Mouse (Mus musculus) hindbrain, embryonic 16.5 days (tissue): ENCODE data around the gene Txndc12. TPM values are rescaled to one million over a fixed set of nuclear protein-coding genes. Genes with fewer than 3 reads are reported as not detected.

Experiments used
- ATAC-seq: fragments of 200-750 bp; cut with Nextera tagmentation; 2 replicates; pipeline ENCODE4 v1.8.0; 2017; ENCODE audit warnings: moderate TSS enrichment, moderate library complexity
- H3K27ac ChIP-seq: fragments of 300-500 bp; sonication (generic); 2 replicates; pipeline ENCODE4 v1.5.1; 2014; ENCODE audit warnings: low read depth, mild to moderate bottlenecking, control low read depth, low read length, moderate library complexity
- H3K27me3 ChIP-seq: fragments of 300-500 bp; sonication (generic); replicated peaks from 2 replicates; pipeline ENCODE4 v1.6.1; 2014; ENCODE audit warnings: low read length; ENCODE audit not compliant: control insufficient read depth, insufficient read depth
- H3K36me3 ChIP-seq: fragments of 300-500 bp; sonication (generic); 2 replicates; pipeline ENCODE4 v1.6.1; 2014; ENCODE audit warnings: mild to moderate bottlenecking, low read length, moderate library complexity, mixed read lengths; ENCODE audit not compliant: control insufficient read depth, insufficient read depth
- H3K4me1 ChIP-seq: fragments of 300-500 bp; sonication (generic); 2 replicates; pipeline ENCODE4 v1.6.1; 2014; ENCODE audit warnings: low read depth, low read length; ENCODE audit not compliant: control insufficient read depth, insufficient read depth
- H3K4me2 ChIP-seq: fragments of 300-500 bp; sonication (generic); 2 replicates; pipeline ENCODE4 v1.6.1; 2014; ENCODE audit warnings: mild to moderate bottlenecking, low read length, control low read depth, moderate library complexity
- H3K4me3 ChIP-seq: fragments of 300-500 bp; sonication (generic); 2 replicates; pipeline ENCODE4 v1.5.1; 2014; ENCODE audit warnings: mild to moderate bottlenecking, low read length, control low read depth, moderate library complexity
- H3K9ac ChIP-seq: fragments of 300-500 bp; sonication (generic); 2 replicates; pipeline ENCODE4 v1.6.1; 2014; ENCODE audit warnings: low read depth, mild to moderate bottlenecking, control low read depth, low read length, moderate library complexity
- H3K9me3 ChIP-seq: fragments of 300-500 bp; sonication (generic); 2 replicates; pipeline ENCODE4 v1.6.1; 2014; ENCODE audit warnings: mild to moderate bottlenecking, low read length, moderate library complexity; ENCODE audit not compliant: control insufficient read depth
- WGBS: fragments of 180-500 bp; shearing (Covaris S2); extraction: QIAGEN DNeasy Blood & Tissue Kit; methylation state at CpG from one replicate; pipeline ENCODE4 v1.1.7; 2014; 5-methylcytosine and 5-hydroxymethylcytosine counted together
- polyA plus RNA-seq: library from polyadenylated mRNA; unstranded; fragments of >200 nt; fragmentation: Nextera tagmentation; extraction: Ambion mirVana; gene quantifications from 2 replicates; pipeline ENCODE4 v1.2.1, GENCODE M21; 2015

Txndc12 gene
- polyA plus RNA-seq, 1 experiment from 2014 or later = 70.4 TPM

DNA sequence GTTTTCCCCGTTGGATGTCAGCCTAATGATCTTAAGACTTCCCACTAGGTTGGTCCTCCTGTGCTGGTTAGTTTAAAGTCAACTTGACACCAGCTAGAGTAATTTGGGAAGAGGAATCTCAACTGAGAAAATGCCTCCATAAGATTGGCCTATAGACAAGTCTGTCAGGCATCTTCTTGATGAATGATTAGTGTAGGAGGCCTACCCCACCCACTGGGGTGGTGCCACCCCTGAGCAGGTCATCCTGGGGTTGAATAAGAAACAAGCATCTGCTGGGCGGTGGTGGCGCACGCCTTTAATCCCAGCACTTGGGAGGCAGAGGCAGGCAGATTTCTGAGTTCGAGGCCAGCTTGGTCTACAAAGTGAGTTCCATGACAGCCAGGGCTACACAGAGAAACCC lies 39.3 kb downstream of the Txndc12 start:
- Histone ChIP-seq H3K4me2 (no peak overlapping the region), H3K27me3 (no peaks in the 10 kb centered on the region), H3K4me1 (no peaks in the 10 kb centered on the region), H3K9ac (no peak overlapping the region), H3K4me3 (no peak overlapping the region), H3K27ac (no peak overlapping the region), H3K36me3 (no peaks in the 10 kb centered on the region), H3K9me3 (no peaks in the 10 kb centered on the region)
- ATAC-seq = no peak
- 91% methylated on average over 5 of the region's 5 CpGs for WGBS

DNA sequence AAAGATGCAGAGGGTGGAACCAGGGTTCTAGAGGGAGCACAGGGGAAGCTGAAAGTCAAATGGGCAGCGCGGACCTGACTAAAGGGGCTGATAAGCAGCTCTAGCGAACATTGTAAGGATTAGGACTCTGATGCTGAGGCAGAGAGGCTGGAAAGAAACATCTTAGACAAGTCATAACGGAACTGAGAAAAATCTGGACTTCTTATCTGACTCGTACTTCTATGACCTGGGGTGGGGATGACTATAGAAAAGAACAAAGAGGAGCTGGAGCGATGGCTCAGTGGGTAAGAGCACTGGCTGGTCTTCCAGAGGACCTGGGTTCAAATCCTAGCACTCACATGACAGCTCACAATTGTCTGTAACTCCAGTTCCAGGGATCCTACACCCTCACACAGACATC lies 43.5 kb downstream of the Txndc12 start:
- 80% methylated on average over 6 of the region's 6 CpGs for WGBS

DNA sequence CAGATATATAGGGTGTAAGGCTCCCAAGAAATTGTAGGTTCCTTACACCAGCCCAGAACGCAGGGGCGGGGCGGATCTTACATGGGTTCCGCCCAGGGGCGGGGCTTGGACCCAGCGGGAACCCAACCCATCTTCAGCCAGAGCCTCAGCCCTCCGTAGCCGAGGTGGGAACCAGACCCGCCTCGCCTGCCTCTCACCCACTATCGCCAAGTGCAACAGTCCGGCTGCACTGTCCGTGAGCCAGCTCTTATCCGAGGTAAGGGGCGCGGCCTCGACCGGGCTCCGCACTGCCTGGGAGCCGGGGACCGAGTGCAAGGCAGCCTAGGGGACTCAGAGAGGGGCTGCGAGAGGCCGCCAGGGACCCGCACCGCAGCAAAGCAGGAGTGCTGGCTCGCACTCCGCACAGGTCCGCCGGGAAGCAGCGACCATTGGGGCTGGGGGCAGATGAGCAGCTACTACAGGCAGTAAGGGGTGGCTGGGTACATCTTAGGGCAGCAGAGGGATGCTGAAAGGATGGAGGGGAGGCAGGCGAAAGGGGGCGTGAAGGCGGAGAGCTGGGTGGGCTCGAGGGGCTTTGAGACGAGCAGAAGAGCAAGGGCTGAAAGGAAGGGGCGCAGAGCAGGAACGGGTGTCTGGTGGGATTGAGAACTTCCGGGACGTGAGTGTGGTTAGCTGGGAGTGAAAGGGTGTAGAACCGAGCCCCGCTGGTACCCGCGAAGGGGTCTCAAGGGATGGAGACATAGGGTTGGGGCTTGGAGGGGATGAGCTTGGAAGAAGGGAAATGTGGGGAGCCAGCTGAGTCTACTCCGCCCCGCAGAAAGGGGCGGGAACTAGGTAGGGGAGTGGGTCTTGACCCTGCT lies 44.8 kb downstream of the Txndc12 start, which contains the start of gene Rab3b:
Rab3b (plus strand) TSS at position 101 of the 860 bp plus-strand sequence.
- Histone ChIP-seq H3K9ac (peak within 1 kb of the TSS; percentile 71), H3K27me3 (no peaks in the 10 kb centered on the region), H3K4me3 (peak within 1 kb of the TSS; percentile 56), H3K36me3 (no peaks in the 10 kb centered on the region), H3K27ac (peak within 1 kb of the TSS; percentile 26), H3K4me1 (no peaks in the 10 kb centered on the region; the same call in 1 of the 2 replicates), H3K4me2 (peak within 1 kb of the TSS; percentile 58), H3K9me3 (no peaks in the 10 kb centered on the region)
- under 1% methylated on average over 46 of the region's 46 CpGs for WGBS
- ATAC-seq = peak; percentile 94

More for the DNA sequence above, 43.5 kb downstream of the Txndc12 start:
- H3K4me3 ChIP-seq = no peak overlapping the region
- no peak overlapping the region for H3K9ac ChIP-seq
- H3K4me1 ChIP-seq = no peaks in the 10 kb centered on the region; the same call in 1 of the 2 replicates
- H3K4me2 ChIP-seq = no peak overlapping the region
- no peaks in the 10 kb centered on the region for H3K9me3 ChIP-seq
- no peak overlapping the region for H3K27ac ChIP-seq
- ATAC-seq = no peak
- H3K36me3 ChIP-seq = no peaks in the 10 kb centered on the region
- no peaks in the 10 kb centered on the region for H3K27me3 ChIP-seq

DNA sequence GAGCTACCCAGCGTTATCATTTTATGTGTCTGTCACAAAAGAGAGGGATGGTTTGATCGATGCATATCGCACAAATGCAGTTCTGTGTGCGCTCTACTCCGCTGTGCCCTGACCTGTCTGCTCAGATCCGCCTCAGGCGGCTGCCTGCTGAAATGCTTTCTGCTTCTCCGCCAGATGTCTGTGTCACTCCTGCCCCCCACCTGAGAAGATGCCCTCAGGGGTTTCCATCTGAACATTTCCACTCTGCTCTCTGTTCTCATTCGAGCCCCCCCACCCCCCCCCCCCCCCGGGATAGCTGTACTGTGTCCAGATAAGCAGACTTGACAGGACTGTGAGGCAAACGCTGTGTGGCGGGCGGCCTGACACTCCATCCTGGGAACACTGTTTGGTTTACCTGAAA lies 49.4 kb downstream of the Txndc12 start:
- WGBS = 50% methylated on average over 13 of the region's 13 CpGs
- Histone ChIP-seq H3K9me3 (no peaks in the 10 kb centered on the region), H3K4me2 (no peak overlapping the region), H3K9ac (no peak overlapping the region), H3K4me3 (no peak overlapping the region), H3K4me1 (no peaks in the 10 kb centered on the region; the same call in 1 of the 2 replicates), H3K27ac (no peak overlapping the region), H3K27me3 (no peaks in the 10 kb centered on the region), H3K36me3 (no peaks in the 10 kb centered on the region)
- ATAC-seq = no peak

DNA sequence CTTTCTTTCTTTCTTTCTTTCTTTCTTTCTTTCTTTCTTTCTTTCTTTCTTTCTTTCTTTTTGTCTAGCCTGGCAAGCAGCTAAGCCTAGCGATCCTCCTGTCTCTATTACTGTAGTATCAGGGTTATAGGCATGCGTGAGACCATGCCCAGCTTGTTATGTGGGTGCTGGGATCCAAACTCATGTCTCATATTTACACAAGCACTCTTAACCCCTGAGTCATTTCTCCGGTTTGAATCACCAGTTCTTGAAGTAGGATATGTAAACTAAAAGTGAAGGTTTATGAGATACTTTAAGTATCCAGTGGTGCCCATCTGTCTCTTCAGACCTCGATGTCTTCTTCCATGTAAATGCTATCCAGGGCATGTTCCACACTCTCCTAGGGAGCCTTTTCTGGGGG lies 53.1 kb downstream of the Txndc12 start:
- Histone ChIP-seq H3K4me1 (no peaks in the 10 kb centered on the region), H3K27me3 (no peaks in the 10 kb centered on the region), H3K27ac (no peak overlapping the region), H3K4me2 (no peak overlapping the region), H3K36me3 (no peaks in the 10 kb centered on the region), H3K9me3 (no peaks in the 10 kb centered on the region), H3K4me3 (no peak overlapping the region), H3K9ac (no peak overlapping the region)
- WGBS = 97% methylated on average over 4 of the region's 4 CpGs
- ATAC-seq = no peak

DNA sequence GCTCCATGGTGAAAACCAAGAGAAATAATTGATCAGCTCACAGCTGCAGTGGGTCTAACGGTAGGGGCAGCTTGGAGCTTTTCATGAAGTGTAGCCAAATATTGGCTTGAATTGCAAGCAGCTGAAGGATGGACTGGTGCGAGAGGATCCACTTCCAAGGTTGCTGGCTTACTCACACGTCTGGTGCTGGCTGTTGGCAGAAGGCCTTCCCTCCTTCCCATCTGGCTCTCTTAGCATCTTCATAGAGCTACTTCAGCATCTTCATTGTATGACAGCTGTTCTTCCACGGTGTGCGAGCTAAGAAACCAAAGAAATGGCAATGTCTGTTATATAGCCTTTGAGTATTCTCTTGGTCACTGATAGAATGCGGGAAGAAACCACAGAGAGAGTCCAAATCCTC lies 56.5 kb downstream of the Txndc12 start:
- no peak for ATAC-seq
- H3K4me2 ChIP-seq = no peak overlapping the region
- 74% methylated on average over 6 of the region's 6 CpGs for WGBS

DNA sequence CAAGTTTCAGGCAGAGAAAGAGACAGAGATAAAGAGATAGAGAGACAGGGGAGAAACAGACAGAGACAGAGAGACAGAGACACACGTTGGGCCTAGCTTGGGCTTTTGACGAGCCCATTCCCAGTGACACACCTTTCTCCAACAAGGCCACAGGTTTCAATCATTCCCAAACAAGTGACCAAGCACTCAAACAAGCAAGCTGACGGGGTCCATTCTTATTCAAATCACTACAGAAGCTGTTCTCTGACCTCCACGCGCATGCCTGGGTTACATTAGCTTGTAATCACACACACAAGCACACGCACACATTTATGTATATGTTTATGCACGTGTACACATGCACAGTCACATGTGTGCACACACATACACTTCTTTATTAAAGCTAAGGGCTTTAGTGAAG lies 66.0 kb downstream of the Txndc12 start:
- no peak overlapping the region for H3K27ac ChIP-seq
- H3K4me1 ChIP-seq = no peaks in the 10 kb centered on the region
- H3K4me3 ChIP-seq = no peak overlapping the region
- no peaks in the 10 kb centered on the region for H3K27me3 ChIP-seq
- no peak overlapping the region for H3K4me2 ChIP-seq
- no peaks in the 10 kb centered on the region for H3K9me3 ChIP-seq
- H3K36me3 ChIP-seq = no peaks in the 10 kb centered on the region
- no peak for ATAC-seq
- H3K9ac ChIP-seq = no peak overlapping the region
- WGBS = 62% methylated on average over 7 of the region's 7 CpGs

More for the DNA sequence above, 56.5 kb downstream of the Txndc12 start:
- no peaks in the 10 kb centered on the region for H3K9me3 ChIP-seq
- no peak overlapping the region for H3K27ac ChIP-seq
- no peak overlapping the region for H3K9ac ChIP-seq
- H3K4me3 ChIP-seq = no peak overlapping the region
- H3K36me3 ChIP-seq = no peaks in the 10 kb centered on the region
- H3K4me1 ChIP-seq = no peaks in the 10 kb centered on the region
- no peaks in the 10 kb centered on the region for H3K27me3 ChIP-seq

DNA sequence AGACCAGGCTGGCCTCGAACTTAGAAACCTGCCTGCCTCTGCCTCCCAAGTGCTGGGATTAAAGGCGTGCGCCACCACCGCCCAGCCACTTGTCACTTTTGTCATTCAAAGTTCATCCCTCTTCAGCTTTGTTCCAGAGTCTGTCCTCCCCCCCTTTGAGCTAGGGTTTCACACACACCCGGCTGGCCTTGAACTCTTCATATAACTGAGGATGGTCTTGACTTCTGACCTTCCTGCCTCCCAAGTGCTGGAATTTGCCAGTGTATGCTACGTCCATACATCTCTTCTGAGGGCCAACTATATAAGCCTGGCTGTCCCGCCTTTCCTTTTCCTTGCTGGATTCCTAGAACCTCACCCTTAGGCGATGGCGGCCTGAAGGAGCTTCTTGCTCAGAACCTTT lies 68.5 kb downstream of the Txndc12 start:
- no peak overlapping the region for H3K9ac ChIP-seq
- no peak overlapping the region for H3K4me2 ChIP-seq
- no peaks in the 10 kb centered on the region for H3K4me1 ChIP-seq
- no peak overlapping the region for H3K27ac ChIP-seq
- no peaks in the 10 kb centered on the region for H3K9me3 ChIP-seq
- ATAC-seq = no peak
- no peaks in the 10 kb centered on the region for H3K36me3 ChIP-seq
- 95% methylated on average over 9 of the region's 9 CpGs for WGBS
- H3K27me3 ChIP-seq = no peaks in the 10 kb centered on the region
- no peak overlapping the region for H3K4me3 ChIP-seq

DNA sequence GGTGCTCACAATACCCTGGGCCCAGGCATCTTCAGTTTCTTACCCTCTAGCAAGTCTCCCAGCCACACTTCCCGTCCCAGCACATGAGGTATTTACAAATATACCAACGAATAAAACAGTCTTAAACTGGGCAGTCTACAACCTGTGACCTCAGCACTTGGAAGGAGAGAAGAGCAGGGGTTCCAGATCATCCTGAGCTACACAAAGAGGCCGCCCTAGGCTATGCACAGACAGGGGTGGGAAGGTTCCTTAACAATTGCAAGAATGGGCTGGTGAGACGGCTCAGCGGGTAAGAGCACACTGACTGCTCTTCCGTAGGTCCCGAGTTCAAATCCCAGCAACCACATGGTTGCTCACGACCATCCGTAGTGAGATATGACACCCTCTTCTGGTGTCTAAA lies 68.9 kb downstream of the Txndc12 start:
- Histone ChIP-seq H3K36me3 (no peaks in the 10 kb centered on the region), H3K9me3 (no peaks in the 10 kb centered on the region), H3K4me2 (no peak overlapping the region), H3K27ac (no peak overlapping the region), H3K9ac (no peak overlapping the region), H3K4me3 (no peak overlapping the region), H3K4me1 (no peaks in the 10 kb centered on the region), H3K27me3 (no peaks in the 10 kb centered on the region)
- 93% methylated on average over 9 of the region's 9 CpGs for WGBS
- no peak for ATAC-seq
